Mouse (Mus musculus) olfactory bulb, adult 2 months (tissue): ENCODE measurements around the gene Cecr2.
"Not testable (repeated sequence)": the region's sequence is repeated elsewhere in the genome, so short reads cannot be mapped to it uniquely, and the experiment has no call there.

ENCODE experiments used
- CTCF ChIP-seq: fragments of 200-500 bp; IDR thresholded peaks from 2 replicates; pipeline ENCODE4 v1.5.1; 2012; ENCODE audit warnings: low read depth, mild to moderate bottlenecking, low read length, moderate library complexity; ENCODE audit not compliant: insufficient read depth
- POLR2A ChIP-seq: fragments of 200-500 bp; IDR thresholded peaks from 2 replicates; pipeline ENCODE4 v1.6.1; 2012; ENCODE audit warnings: mild to moderate bottlenecking, low read depth, low read length, moderate library complexity; ENCODE audit not compliant: insufficient read depth

GRCm38 (mm10) chr6:120811999-120812398, 145.8 kb downstream of the Cecr2 start:
- not testable (repeated sequence) for TF ChIP-seq POLR2A, CTCF
